Mouse (Mus musculus) macrophage (primary cell): ENCODE data around the gene Prr5l. TPM values are rescaled to one million over a fixed set of nuclear protein-coding genes. Genes with fewer than 3 reads are reported as not detected.

Experiments
- H3K27ac ChIP-seq: fragments of 350-480 bp; formaldehyde crosslinking; 2 replicates; pipeline ENCODE4 v1.9.0; 2021
- H3K36me3 ChIP-seq: fragments of 350-480 bp; formaldehyde crosslinking; 2 replicates; pipeline ENCODE4 v1.9.0; 2021; ENCODE audit errors: inconsistent target
- H3K4me3 ChIP-seq: fragments of 350-480 bp; formaldehyde crosslinking; 2 replicates; pipeline ENCODE4 v1.9.0; 2021; ENCODE audit errors: inconsistent target
- H3K79me2 ChIP-seq: fragments of 350-480 bp; formaldehyde crosslinking; 2 replicates; pipeline ENCODE4 v1.9.0; 2021; ENCODE audit errors: inconsistent target
- WGBS: methylation state at CpG from one replicate; pipeline ENCODE4 v1.1.7; 2026; ENCODE audit warnings: inconsistent platforms; ENCODE audit not compliant: missing documents; 5-methylcytosine and 5-hydroxymethylcytosine counted together
- polyA plus RNA-seq: library from polyadenylated mRNA; stranded (reverse); fragments of 250-400 nt; gene quantifications from 3 replicates; pipeline ENCODE4 v1.2.4, GENCODE M21; 2018; ENCODE audit warnings: inconsistent platforms

The Prr5l gene
- polyA plus RNA-seq, 1 experiment from 2014 or later, result 1.8 TPM

DNA sequence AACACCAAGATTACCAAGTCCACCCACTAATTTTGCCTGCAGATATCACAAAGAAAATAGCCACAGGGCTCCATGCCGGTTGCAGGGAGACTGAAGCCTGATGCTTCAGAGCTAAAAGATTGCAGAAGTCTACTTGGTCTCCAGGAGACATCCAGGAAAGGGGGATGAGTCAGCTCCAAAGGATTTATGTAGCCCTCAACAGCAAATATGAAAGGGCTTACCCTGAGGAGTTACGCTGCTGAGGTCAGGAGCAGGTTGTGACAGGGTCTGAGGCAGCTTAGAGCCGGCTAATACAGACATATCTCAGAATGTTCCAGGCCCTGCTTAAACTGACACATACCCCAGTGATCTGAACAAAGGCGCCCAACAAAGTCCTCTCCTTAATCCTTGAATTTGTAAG, 90.7 kb downstream of the Prr5l start:
- Histone ChIP-seq H3K4me3 (no peak overlapping the region), H3K79me2 (peaks cover 28% of the 10 kb centered on the region; the same call in 1 of the 2 replicates), H3K36me3 (no peaks in the 10 kb centered on the region; the same call in 1 of the 2 replicates), H3K27ac (no peak overlapping the region)
- 89% methylated on average over 4 of the region's 4 CpGs for WGBS

DNA sequence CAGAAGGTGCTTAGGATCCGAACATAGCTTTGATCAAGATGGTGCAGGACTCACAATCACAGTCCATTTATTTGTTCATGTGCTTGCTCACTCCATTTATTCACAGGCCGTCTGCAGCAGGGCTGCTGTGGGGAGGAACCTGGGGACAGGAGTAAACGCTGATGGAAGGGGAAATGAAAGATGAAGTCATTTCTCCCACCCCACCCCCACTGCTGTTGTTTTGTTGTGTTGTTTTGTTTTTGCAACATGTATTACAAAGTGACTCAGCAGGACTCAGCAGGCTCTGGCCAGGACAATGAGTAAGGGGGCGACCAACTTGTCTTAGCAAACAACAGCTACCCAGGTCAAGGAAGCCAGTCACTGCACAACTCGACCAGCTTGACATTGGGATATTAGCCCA, 99.6 kb downstream of the Prr5l start:
- WGBS, result 56% methylated on average over 5 of the region's 5 CpGs
- Histone ChIP-seq H3K27ac (no peak overlapping the region), H3K4me3 (no peak overlapping the region), H3K79me2 (peaks cover 24% of the 10 kb centered on the region; the same call in 1 of the 2 replicates), H3K36me3 (no peaks in the 10 kb centered on the region)

DNA sequence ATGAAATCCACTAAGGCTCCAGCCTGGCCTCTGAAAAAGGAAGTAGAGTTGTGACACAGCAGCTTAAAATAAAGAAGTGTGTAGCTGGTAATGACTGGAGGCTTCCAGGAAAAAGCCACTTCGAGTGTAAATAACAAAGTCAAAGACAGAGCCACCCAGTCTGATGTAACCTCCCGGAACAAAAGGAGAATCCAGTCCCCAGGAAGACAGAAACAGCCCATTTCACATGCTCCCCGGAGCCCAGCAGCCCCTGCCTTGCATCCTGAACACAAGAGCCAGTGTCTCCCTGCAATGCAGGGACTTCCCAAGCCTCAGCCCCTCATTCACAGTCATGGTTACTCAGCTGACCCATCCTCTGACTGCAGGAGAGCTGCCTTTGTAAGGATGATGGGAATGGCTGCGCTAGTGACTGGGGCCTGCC, 101.5 kb downstream of the Prr5l start:
- H3K36me3 ChIP-seq, result no peaks in the 10 kb centered on the region
- H3K27ac ChIP-seq, result peak overlapping the region; percentile 65
- no peak overlapping the region for H3K4me3 ChIP-seq
- WGBS, result 25% methylated on average over 4 of the region's 4 CpGs
- H3K79me2 ChIP-seq, result peaks cover 14% of the 10 kb centered on the region; the same call in 1 of the 2 replicates

DNA sequence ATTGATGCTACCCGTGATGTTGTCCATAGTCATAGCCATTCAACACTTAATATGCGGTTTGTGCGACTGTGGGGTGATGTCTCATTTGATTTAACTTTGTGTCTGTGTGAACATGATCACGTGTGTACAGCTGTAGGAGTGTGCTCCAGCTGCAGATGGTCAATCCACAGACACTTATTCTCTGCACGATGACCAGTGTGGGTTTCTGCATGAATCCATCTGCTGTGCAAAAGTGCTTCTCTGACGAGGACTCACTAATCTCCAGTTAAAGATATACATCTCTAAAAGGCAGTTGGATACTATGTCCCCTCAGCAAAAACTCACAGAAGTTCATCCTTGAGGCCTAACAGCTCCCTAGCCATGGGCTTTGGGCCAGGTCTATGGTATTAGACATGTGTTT, 104.7 kb downstream of the Prr5l start:
- 95% methylated on average over 6 of the region's 6 CpGs for WGBS
- H3K36me3 ChIP-seq, result no peaks in the 10 kb centered on the region
- peaks cover 14% of the 10 kb centered on the region; the same call in 1 of the 2 replicates for H3K79me2 ChIP-seq
- peak overlapping the region; percentile 27; the same call in 1 of the 2 replicates for H3K27ac ChIP-seq
- H3K4me3 ChIP-seq, result no peak overlapping the region

DNA sequence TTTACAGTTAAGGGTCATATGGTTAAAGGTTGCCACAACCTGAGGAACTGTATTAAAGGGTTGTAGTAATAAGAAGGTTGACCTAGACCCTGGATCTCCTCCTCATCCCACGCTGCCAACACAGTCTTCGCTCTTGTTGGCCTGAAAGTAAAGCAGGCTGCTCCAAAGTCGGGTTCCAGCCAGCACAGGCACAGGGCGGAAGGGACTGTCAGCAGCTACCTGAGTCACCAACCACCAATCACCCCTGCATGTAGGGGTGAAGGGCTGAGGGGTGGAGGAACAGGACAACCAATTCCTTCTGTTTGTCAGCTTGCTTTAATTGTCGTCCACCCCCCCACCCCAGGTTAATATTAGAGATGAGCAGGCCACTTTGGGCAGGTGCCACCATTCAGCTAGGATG, 119.3 kb downstream of the Prr5l start:
- WGBS, result 70% methylated on average over 5 of the region's 5 CpGs
- Histone ChIP-seq H3K79me2 (no peaks in the 10 kb centered on the region), H3K27ac (peak overlapping the region; percentile 97), H3K4me3 (no peak overlapping the region), H3K36me3 (no peaks in the 10 kb centered on the region)

DNA sequence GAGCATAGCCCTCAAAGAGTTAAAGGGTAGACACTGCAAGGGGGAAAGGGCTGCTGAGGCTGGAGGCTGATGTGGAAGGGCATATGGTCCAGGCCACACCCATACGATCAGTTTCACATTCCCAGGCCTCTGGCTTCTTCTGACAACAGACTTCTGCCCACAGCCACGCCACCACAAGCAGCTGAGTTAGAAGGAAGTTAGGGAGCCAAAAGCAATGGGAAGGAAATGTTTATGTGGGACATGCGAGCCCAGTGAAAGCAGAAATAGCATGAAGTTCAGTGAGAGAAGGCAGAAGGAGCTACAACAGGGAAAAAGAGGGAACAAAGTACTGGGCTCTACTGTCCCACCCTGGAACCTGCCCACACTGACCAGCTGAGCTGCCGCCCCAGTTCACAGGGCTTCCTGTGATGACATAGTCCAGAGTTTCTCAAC, 119.9 kb downstream of the Prr5l start:
- no peaks in the 10 kb centered on the region for H3K79me2 ChIP-seq
- peak overlapping the region; percentile 97 for H3K27ac ChIP-seq
- WGBS, result 0% methylated on average over 4 of the region's 4 CpGs
- H3K4me3 ChIP-seq, result no peak overlapping the region
- H3K36me3 ChIP-seq, result no peaks in the 10 kb centered on the region

DNA sequence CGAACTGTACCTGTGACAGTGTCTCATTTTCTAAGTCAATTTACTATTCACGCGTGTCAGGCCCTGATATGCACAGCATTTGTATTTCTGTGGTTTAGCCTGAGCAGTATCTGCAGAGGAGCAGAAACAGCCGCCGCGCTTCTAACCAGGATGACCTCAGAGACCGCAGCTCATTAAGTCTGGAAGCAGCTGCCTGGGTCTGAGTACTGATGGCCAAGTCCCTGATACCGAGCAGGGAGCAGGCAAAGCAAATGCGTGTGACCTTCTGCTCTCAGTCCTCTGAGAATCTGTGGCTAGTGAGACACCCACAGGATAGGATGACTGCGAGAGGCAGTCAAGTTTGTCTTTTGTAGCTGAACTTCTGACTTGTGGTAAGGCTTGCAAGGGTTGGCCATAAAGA, 120.4 kb downstream of the Prr5l start:
- H3K4me3 ChIP-seq, result no peak overlapping the region
- H3K36me3 ChIP-seq, result no peaks in the 10 kb centered on the region
- H3K79me2 ChIP-seq, result no peaks in the 10 kb centered on the region
- 1% methylated on average over 10 of the region's 10 CpGs for WGBS
- H3K27ac ChIP-seq, result peak overlapping the region; percentile 97

DNA sequence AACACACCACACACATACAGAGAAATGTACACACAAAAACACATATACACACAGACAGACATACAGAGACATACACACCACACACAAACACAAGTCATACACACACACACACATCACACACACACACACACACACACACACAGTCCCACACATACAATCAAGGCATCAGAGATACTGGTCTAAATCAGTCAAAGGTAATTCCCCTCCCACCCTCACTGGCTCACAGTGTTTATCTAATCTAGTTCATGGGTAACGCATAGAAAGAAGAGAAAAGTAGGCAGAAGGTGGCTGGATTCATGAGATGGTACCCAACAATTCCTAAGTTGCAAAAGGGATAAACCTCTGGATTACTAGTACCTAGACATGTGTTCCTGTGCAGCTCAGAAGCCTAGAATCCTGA, 120.9 kb downstream of the Prr5l start:
- Histone ChIP-seq H3K4me3 (no peak overlapping the region), H3K27ac (peak overlapping the region; percentile 97), H3K79me2 (no peaks in the 10 kb centered on the region), H3K36me3 (no peaks in the 10 kb centered on the region)
- WGBS, result 100% methylated on average over 1 of the region's 1 CpGs

DNA sequence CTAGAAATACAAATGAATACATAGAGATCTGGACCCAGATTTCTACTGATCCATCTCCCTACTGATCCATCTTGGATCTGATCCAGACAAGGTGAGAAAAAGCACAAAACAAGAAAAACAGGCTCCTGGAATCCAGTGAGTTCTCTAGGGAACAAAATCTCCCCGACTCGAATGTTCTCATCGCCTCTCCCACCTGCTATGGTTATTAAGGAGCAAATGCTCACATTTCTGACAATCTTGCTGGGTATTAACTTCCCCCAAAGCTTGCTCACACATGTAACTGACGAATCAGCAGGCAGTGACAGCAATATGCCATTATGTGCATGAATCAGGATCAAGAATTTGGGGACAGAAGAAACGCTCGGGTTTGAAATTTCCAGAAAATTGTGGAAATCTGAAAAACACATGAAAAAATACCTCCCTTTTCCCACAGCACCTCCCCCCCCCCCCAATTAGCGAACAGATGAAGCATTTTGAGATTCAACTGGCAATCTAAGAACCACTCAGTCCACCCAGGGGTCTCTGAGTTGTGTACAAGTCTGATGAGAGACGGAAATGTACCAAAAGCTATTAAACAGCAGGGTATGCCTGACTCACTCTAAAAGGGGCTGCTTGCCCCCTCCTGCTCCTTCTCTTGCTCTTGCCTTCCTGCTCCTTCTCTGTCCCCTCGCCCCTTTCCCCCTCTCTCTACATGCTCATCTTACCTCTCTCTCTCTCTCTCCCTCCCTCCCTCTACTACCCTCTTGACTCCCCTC, 123.1 kb downstream of the Prr5l start:
- no peak overlapping the region for H3K4me3 ChIP-seq
- no peaks in the 10 kb centered on the region for H3K79me2 ChIP-seq
- WGBS, result 91% methylated on average over 9 of the region's 9 CpGs
- H3K36me3 ChIP-seq, result no peaks in the 10 kb centered on the region
- H3K27ac ChIP-seq, result no peak overlapping the region

DNA sequence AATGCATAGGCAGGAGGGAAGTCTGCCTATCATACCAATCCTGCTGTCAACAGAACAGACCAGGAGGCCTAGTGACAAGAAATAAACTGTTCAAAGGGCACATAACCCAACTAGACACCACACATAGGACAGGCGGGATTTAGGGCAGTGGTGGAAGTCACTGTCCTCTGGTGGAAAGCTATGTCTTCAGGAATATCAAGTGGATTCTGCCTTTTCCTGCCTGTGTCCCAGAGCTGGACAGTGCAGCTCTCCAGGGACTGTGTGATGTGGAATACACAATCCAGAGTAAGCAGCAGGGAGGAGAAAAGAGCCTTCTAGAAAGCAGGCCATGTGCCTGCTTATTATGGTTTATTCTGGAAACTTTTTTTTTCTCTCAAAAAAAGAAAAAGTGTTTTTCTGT, 125.0 kb downstream of the Prr5l start:
- 100% methylated on average over 1 of the region's 1 CpGs for WGBS
- H3K4me3 ChIP-seq, result no peak overlapping the region
- H3K36me3 ChIP-seq, result no peaks in the 10 kb centered on the region

DNA sequence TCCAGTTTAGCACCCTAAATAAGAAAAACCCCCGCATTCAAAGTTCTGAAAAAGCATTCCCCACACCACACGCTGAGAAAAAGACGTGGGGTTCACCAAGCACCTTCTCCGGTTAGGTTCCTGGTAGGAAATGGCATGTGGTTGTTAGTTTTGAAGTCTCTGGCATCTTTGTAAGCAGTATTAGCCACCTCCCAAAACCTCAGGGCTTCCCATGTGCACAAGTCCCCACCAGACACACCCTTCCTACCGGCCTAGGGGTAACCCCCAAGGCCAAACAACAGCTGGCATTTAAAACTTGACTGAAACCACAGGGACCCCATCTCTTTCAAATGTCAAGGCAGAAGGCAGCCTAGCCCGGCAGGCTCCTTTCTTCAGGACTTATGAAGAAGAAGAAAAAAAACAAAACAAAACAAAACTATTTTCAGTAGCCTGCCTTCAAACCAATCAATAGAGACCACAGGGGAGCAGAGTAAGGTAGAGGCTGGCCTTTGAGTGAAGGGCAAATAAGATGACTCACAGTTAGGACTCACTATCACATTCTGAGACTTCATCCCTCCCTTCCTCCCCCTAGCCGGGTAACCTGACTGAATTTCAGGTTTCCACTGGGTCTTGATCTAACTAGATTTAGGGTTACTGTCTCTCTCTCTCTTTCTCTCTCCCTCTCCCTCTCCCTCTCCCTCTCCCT, 126.6 kb downstream of the Prr5l start:
- H3K79me2 ChIP-seq, result no peaks in the 10 kb centered on the region
- no peak overlapping the region for H3K4me3 ChIP-seq
- H3K36me3 ChIP-seq, result no peaks in the 10 kb centered on the region
- 55% methylated on average over 7 of the region's 7 CpGs for WGBS
- H3K27ac ChIP-seq, result no peak overlapping the region

More for the DNA sequence above, 125.0 kb downstream of the Prr5l start:
- Histone ChIP-seq H3K27ac (no peak overlapping the region), H3K79me2 (no peaks in the 10 kb centered on the region)

DNA sequence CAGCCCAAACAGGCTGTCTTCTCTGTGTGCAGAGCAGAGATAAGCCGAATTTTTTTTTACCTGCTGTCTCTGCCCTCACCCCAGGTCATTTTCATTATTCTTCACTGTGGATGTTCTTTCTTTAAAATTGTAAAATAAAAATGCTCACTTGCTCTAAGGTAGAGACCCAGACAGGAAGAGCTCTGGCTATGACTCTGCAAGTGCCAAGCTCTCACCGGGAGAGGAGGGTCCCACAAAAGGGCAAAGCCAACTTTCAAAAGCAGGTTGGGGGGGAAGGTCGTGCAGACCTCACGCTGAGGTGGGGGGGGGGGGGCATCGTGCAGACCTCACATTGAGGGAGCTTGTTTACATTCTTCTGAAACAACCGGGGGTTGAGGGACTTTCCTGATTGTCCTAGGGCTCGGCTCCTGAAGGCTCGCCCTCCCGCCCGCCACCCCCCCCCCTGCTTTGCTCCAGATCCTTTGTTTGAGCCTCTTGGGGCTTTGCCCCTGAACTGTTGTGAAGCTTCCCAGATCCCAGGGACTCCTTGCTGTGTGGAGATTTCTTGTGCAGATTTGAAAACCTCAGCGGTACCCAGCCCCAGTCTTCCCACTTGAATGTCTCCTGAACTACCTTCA, 127.8 kb downstream of the Prr5l start:
- H3K4me3 ChIP-seq, result no peak overlapping the region

DNA sequence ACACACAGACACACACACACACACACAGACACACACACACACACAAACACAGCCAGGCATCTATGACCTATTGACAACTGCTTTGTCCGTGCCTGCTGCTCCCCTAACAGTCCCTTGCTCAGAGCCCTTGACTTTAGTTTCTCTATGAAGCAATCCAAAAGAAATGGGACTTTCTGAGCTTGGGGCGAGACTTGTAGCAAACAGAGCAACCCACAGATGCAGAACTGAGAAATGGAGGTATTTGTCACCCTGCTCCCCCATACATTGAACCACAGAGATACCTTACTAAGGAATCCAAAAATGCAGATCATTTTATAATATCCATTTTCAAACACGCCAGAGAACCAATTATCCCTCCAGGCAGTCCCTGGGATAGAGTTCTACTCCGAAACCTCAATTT, 128.4 kb downstream of the Prr5l start:
- H3K4me3 ChIP-seq, result no peak overlapping the region
- no peak overlapping the region for H3K27ac ChIP-seq
- H3K79me2 ChIP-seq, result no peaks in the 10 kb centered on the region
- no peaks in the 10 kb centered on the region; the same call in 1 of the 2 replicates for H3K36me3 ChIP-seq
- WGBS, result 84% methylated on average over 4 of the region's 4 CpGs

More for the DNA sequence above, 127.8 kb downstream of the Prr5l start:
- WGBS, result 43% methylated on average over 11 of the region's 11 CpGs
- Histone ChIP-seq H3K36me3 (no peaks in the 10 kb centered on the region; the same call in 1 of the 2 replicates), H3K79me2 (no peaks in the 10 kb centered on the region), H3K27ac (no peak overlapping the region)

DNA sequence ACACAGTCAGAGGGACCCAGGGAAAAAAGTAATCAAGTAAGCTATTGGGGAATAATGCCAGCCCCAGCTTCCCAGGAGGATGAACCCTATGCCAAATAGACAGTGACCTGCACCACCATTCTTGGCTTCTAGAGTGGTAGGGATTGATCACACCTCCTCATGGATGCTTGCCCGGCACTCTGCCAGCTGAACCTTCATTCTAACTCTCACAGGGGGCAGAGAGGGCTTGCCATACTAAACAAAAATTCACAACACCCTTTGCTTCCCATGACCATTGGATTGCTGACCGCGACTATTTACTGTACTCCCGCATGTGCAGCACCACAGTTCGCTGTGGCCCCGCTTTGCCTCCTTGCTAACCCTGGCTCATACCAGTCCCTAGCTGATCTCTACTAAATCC, 129.8 kb downstream of the Prr5l start:
- Histone ChIP-seq H3K36me3 (no peaks in the 10 kb centered on the region; the same call in 1 of the 2 replicates), H3K4me3 (no peak overlapping the region), H3K79me2 (no peaks in the 10 kb centered on the region), H3K27ac (no peak overlapping the region)
- 94% methylated on average over 6 of the region's 6 CpGs for WGBS

DNA sequence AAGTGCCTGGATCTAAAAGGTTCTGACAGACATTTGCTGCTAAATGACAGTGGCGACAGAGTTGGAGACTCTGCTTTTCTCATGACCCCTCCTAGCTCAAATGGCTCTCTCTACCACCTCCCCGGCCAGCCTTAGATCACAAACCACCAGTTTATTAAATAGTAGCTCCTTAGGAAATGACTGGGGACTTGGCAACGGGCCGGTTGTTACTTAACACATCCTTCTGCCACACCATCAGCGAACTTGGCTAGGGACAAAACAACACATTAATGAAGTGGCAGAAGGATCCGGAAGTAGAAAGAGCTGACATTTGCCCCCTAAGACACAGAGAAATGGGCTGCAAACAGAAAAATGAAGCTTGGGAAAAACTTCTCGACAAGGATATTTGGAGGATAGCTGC, 130.4 kb downstream of the Prr5l start:
- Histone ChIP-seq H3K4me3 (no peak overlapping the region), H3K27ac (no peak overlapping the region), H3K79me2 (no peaks in the 10 kb centered on the region), H3K36me3 (no peaks in the 10 kb centered on the region; the same call in 1 of the 2 replicates)
- 41% methylated on average over 7 of the region's 7 CpGs for WGBS
